Mouse (Mus musculus) neural tube, embryonic 15.5 days (tissue): ENCODE data around the gene Ccsap. TPM values are rescaled to one million over a fixed set of nuclear protein-coding genes. Genes with fewer than 3 reads are reported as not detected.

Experiments used
- ATAC-seq: fragments of 200-750 bp; cut with Nextera tagmentation; 2 replicates; pipeline ENCODE4 v1.8.0; 2017; ENCODE audit warnings: mild to moderate bottlenecking, moderate TSS enrichment, moderate library complexity; ENCODE audit not compliant: low FRiP score
- H3K27ac ChIP-seq: fragments of 300-500 bp; sonication (generic); replicated peaks from 2 replicates; pipeline ENCODE4 v1.5.1; 2015; ENCODE audit warnings: mild to moderate bottlenecking, inconsistent platforms
- H3K27me3 ChIP-seq: fragments of 300-500 bp; sonication (generic); replicated peaks from 2 replicates; pipeline ENCODE4 v1.6.1; 2015; ENCODE audit warnings: inconsistent platforms
- H3K36me3 ChIP-seq: fragments of 300-500 bp; sonication (generic); 2 replicates; pipeline ENCODE4 v1.6.1; 2015; ENCODE audit warnings: inconsistent platforms
- H3K4me1 ChIP-seq: fragments of 300-500 bp; sonication (generic); 2 replicates; pipeline ENCODE4 v1.6.1; 2015; ENCODE audit warnings: inconsistent platforms
- H3K4me2 ChIP-seq: fragments of 300-500 bp; sonication (generic); 2 replicates; pipeline ENCODE4 v1.6.1; 2015; ENCODE audit warnings: inconsistent platforms, mild to moderate bottlenecking, moderate library complexity
- H3K4me3 ChIP-seq: fragments of 300-500 bp; sonication (generic); replicated peaks from 2 replicates; pipeline ENCODE4 v1.5.1; 2015; ENCODE audit warnings: mild to moderate bottlenecking, inconsistent platforms
- H3K9ac ChIP-seq: fragments of 300-500 bp; sonication (generic); replicated peaks from 2 replicates; pipeline ENCODE4 v1.6.1; 2015; ENCODE audit warnings: mild to moderate bottlenecking, inconsistent platforms
- H3K9me3 ChIP-seq: fragments of 300-500 bp; sonication (generic); replicated peaks from 2 replicates; pipeline ENCODE4 v1.6.1; 2016; ENCODE audit warnings: inconsistent platforms
- WGBS: fragments of 180-500 bp; shearing (Covaris S2); methylation state at CpG from one replicate; pipeline ENCODE4 v1.1.7; 2015; ENCODE audit warnings: mixed read lengths; 5-methylcytosine and 5-hydroxymethylcytosine counted together
- polyA plus RNA-seq: library from polyadenylated mRNA; unstranded; fragments of >200 nt; fragmentation: Nextera tagmentation; extraction: Ambion mirVana; gene quantifications from 2 replicates; pipeline ENCODE4 v1.2.1, GENCODE M21; 2015

Ccsap gene
- polyA plus RNA-seq, 1 experiment from 2014 or later, result 4.2 TPM

GRCm38 (mm10) chr8:123851590-123851989 lies 8.4 kb downstream of the Ccsap start:
- no peak overlapping the region for H3K9ac ChIP-seq
- H3K4me1 ChIP-seq, result no peaks in the 10 kb centered on the region
- no peak for ATAC-seq
- no peak overlapping the region for H3K4me3 ChIP-seq
- no peaks in the 10 kb centered on the region for H3K36me3 ChIP-seq
- WGBS, result 30% methylated on average over 5 of the region's 5 CpGs
- H3K9me3 ChIP-seq, result no peaks in the 10 kb centered on the region
- no peak overlapping the region for H3K4me2 ChIP-seq
- H3K27ac ChIP-seq, result no peak overlapping the region
- no peaks in the 10 kb centered on the region for H3K27me3 ChIP-seq

- Histone ChIP-seq H3K9me3 (no peaks in the 10 kb centered on the region), H3K9ac (no peak overlapping the region), H3K4me1 (no peaks in the 10 kb centered on the region), H3K4me3 (no peak overlapping the region), H3K27me3 (no peaks in the 10 kb centered on the region), H3K27ac (no peak overlapping the region), H3K4me2 (no peak overlapping the region), H3K36me3 (no peaks in the 10 kb centered on the region)
- no peak for ATAC-seq
- WGBS, result 93% methylated on average over 4 of the region's 4 CpGs
These were observed 10.7 kb downstream of the Ccsap start for GRCm38 (mm10) chr8:123849352-123849751.

- H3K27ac ChIP-seq, result no peak overlapping the region
- no peak overlapping the region for H3K4me3 ChIP-seq
- H3K36me3 ChIP-seq, result no peaks in the 10 kb centered on the region
- no peaks in the 10 kb centered on the region for H3K27me3 ChIP-seq
- H3K9me3 ChIP-seq, result no peaks in the 10 kb centered on the region
- ATAC-seq, result no peak
- no peaks in the 10 kb centered on the region for H3K4me1 ChIP-seq
- 70% methylated on average over 3 of the region's 3 CpGs for WGBS
- no peak overlapping the region for H3K9ac ChIP-seq
- H3K4me2 ChIP-seq, result no peak overlapping the region
These were observed 12.5 kb downstream of the Ccsap start for GRCm38 (mm10) chr8:123847546-123847945.

GRCm38 (mm10) chr8:123846509-123846908 lies 13.5 kb downstream of the Ccsap start:
- 92% methylated on average over 12 of the region's 12 CpGs for WGBS
- H3K4me1 ChIP-seq, result no peaks in the 10 kb centered on the region

DNA sequence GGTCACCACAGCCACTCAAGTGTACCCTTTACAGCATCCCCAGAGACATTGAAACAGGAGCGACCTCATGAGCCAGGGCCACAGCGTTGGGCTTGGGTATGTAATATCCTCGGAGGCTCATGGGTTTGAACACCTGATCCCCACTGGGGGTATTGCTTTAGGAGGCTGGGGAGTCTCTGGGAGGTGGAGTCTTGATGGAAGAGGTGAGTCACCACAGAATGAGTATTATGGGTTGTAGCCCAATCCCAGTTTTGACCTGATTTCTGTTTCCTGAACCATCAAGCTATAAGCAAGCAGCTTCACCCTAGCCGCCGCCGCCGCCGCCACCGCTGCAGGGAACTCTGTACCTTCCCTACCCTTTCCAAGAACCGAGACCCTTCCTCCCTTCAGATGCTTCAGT lies 14.0 kb downstream of the Ccsap start:
- no peak for ATAC-seq
- no peaks in the 10 kb centered on the region for H3K27me3 ChIP-seq
- H3K4me1 ChIP-seq, result no peaks in the 10 kb centered on the region
- 91% methylated on average over 10 of the region's 10 CpGs for WGBS
- H3K9ac ChIP-seq, result no peak overlapping the region
- no peak overlapping the region for H3K4me3 ChIP-seq
- no peaks in the 10 kb centered on the region for H3K9me3 ChIP-seq
- H3K27ac ChIP-seq, result no peak overlapping the region
- no peak overlapping the region for H3K4me2 ChIP-seq
- 0 out of 2 replicates have a peak, but pooled peaks cover 8% of the 10 kb centered on the region for H3K36me3 ChIP-seq

More at GRCm38 (mm10) chr8:123846509-123846908, 13.5 kb downstream of the Ccsap start:
- no peak overlapping the region for H3K4me3 ChIP-seq
- H3K27ac ChIP-seq, result no peak overlapping the region
- no peak overlapping the region for H3K4me2 ChIP-seq
- 0 out of 2 replicates have a peak, but pooled peaks cover 3% of the 10 kb centered on the region for H3K36me3 ChIP-seq
- no peaks in the 10 kb centered on the region for H3K27me3 ChIP-seq
- no peak overlapping the region for H3K9ac ChIP-seq
- no peak for ATAC-seq
- H3K9me3 ChIP-seq, result no peaks in the 10 kb centered on the region

DNA sequence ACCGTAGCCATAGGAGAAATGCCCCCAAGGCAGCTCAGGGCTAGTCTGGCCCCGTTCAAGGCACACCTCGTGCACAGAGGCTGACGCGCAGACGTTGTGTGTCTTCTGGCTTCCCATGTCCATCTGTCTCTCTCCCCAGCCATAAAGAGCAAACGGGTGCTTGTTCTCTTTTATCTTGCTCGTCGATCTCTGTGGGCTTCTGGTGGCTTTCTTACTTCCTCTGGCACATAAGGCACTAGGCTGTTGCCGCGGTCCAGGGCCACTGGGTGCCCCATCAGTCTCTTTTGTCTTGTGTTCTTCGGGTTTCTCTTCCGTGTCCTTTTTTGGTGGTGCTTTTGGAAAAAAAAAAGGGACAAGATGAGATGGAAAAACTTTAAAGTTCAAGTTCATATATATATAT lies 14.9 kb downstream of the Ccsap start:
- H3K9ac ChIP-seq, result no peak overlapping the region
- H3K27me3 ChIP-seq, result no peaks in the 10 kb centered on the region
- no peaks in the 10 kb centered on the region for H3K9me3 ChIP-seq
- H3K36me3 ChIP-seq, result 0 out of 2 replicates have a peak, but pooled peaks cover 9% of the 10 kb centered on the region
- H3K4me1 ChIP-seq, result no peaks in the 10 kb centered on the region
- ATAC-seq, result no peak
- no peak overlapping the region for H3K4me2 ChIP-seq
- no peak overlapping the region for H3K27ac ChIP-seq
- no peak overlapping the region for H3K4me3 ChIP-seq
- WGBS, result 90% methylated on average over 13 of the region's 13 CpGs

GRCm38 (mm10) chr8:123844341-123844740 lies 15.7 kb downstream of the Ccsap start:
- Histone ChIP-seq H3K4me1 (no peaks in the 10 kb centered on the region), H3K36me3 (0 out of 2 replicates have a peak, but pooled peaks cover 12% of the 10 kb centered on the region), H3K4me2 (no peak overlapping the region), H3K9ac (no peak overlapping the region), H3K27me3 (no peaks in the 10 kb centered on the region), H3K27ac (no peak overlapping the region), H3K4me3 (no peak overlapping the region), H3K9me3 (no peaks in the 10 kb centered on the region)
- ATAC-seq, result no peak
- WGBS, result 83% methylated on average over 7 of the region's 7 CpGs

DNA sequence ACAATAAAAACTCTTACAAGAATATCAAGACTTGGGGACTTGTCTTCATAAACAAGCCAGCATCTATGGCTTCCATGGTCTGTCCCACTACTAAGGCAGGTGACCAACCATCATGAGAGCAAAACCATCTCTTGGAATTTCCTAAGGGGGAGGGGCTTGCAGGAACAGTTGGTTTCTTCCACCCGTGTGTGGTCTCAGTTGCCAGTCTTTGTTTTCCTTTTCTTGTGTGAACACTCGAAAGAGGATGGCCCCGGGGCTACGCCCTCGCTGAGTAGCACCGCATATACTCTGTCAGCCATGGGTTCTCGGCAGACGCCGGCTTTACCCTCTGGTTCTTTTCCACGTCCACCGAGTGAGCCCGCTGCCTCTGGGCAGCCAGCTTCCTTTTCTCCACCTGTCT lies 17.9 kb downstream of the Ccsap start:
- no peak overlapping the region for H3K4me2 ChIP-seq
- H3K9me3 ChIP-seq, result no peaks in the 10 kb centered on the region
- H3K27me3 ChIP-seq, result no peaks in the 10 kb centered on the region
- H3K27ac ChIP-seq, result no peak overlapping the region
- no peak for ATAC-seq
- WGBS, result 91% methylated on average over 12 of the region's 12 CpGs
- H3K4me3 ChIP-seq, result no peak overlapping the region
- no peak overlapping the region for H3K9ac ChIP-seq
- peaks cover 18% of the 10 kb centered on the region for H3K36me3 ChIP-seq
- H3K4me1 ChIP-seq, result no peaks in the 10 kb centered on the region

DNA sequence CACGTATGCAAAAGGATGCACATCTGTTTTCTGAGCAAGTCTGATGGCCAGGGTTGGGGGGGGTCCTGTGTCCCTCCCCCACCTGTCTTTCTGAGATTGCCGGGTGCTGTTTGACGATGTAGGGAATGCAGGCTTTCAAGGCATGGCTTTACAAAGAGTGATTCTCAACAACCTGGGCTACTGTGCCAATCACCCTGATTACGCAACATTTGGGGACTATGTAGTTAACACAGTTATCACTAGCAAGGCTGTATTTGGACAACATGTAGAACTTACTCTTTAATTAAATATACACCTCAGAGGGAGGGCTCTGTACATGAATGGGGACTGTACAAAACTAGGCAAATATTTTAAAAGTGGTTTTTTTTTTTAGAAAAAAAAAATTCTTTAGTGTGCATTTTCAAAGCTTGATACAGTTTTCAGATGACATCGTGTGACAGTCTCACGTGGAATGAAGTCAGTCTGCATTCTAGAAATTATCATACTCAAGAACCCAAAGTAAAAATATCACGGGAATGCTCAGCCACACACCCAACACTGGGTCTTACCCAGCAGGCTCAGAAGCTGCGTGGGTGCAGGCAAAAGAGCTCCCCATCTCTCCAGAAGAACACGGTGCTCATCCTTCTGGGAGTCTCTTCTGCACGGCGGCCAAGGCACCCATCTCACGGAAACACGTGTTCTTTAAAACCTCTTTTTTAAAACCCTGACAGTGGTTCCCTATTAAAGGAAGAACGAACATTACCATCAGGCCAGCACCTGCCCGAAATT lies 19.2 kb downstream of the Ccsap start:
- 94% methylated on average over 15 of the region's 15 CpGs for WGBS
- no peaks in the 10 kb centered on the region for H3K4me1 ChIP-seq

GRCm38 (mm10) chr8:123838496-123838895 lies 21.5 kb downstream of the Ccsap start:
- WGBS, result 74% methylated on average over 9 of the region's 9 CpGs
- Histone ChIP-seq H3K4me1 (no peaks in the 10 kb centered on the region), H3K27ac (no peak overlapping the region), H3K36me3 (peaks cover 46% of the 10 kb centered on the region), H3K9me3 (no peaks in the 10 kb centered on the region), H3K27me3 (no peaks in the 10 kb centered on the region), H3K4me3 (no peak overlapping the region), H3K9ac (no peak overlapping the region), H3K4me2 (no peak overlapping the region)
- no peak for ATAC-seq

More for the DNA sequence above, 19.2 kb downstream of the Ccsap start:
- H3K9me3 ChIP-seq, result no peaks in the 10 kb centered on the region
- no peak overlapping the region for H3K4me3 ChIP-seq
- no peak overlapping the region for H3K27ac ChIP-seq
- no peak overlapping the region for H3K9ac ChIP-seq
- H3K27me3 ChIP-seq, result no peaks in the 10 kb centered on the region
- H3K4me2 ChIP-seq, result no peak overlapping the region
- H3K36me3 ChIP-seq, result peaks cover 24% of the 10 kb centered on the region
- ATAC-seq, result no peak

- 89% methylated on average over 6 of the region's 6 CpGs for WGBS
- Histone ChIP-seq H3K27me3 (no peaks in the 10 kb centered on the region), H3K4me1 (no peaks in the 10 kb centered on the region), H3K4me2 (no peak overlapping the region), H3K36me3 (peaks cover 60% of the 10 kb centered on the region), H3K9ac (no peak overlapping the region), H3K27ac (no peak overlapping the region), H3K9me3 (no peaks in the 10 kb centered on the region), H3K4me3 (no peak overlapping the region)
- no peak for ATAC-seq
These were observed 23.7 kb downstream of the Ccsap start for GRCm38 (mm10) chr8:123836354-123836753.

DNA sequence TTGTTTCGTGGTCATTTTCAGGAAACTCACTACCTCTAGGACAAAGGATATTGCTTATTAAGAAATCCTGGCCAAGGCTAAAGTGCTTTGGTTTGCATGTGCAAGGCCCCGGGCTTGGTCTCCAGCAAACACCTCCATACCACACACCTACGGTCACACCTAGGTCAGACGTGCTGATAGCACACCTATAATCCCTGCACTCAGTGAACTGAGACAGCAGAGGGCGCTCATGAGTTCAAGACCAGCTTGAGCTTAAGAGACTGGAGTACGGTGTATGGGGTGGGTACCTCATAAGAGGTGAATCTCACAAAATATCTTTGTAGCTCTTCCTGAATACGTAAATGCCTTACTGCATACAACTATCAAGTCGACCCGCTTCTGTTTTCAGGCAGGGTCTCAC lies 24.6 kb downstream of the Ccsap start:
- H3K9me3 ChIP-seq, result no peaks in the 10 kb centered on the region
- no peak overlapping the region for H3K4me2 ChIP-seq
- H3K36me3 ChIP-seq, result peaks cover 63% of the 10 kb centered on the region
- H3K27ac ChIP-seq, result no peak overlapping the region
- WGBS, result 60% methylated on average over 9 of the region's 9 CpGs
- H3K4me3 ChIP-seq, result no peak overlapping the region
- ATAC-seq, result no peak
- no peak overlapping the region for H3K9ac ChIP-seq
- H3K27me3 ChIP-seq, result no peaks in the 10 kb centered on the region
- no peaks in the 10 kb centered on the region for H3K4me1 ChIP-seq
